Mouse (Mus musculus): ENCODE results near the gene Slc25a27.

Gene Slc25a27

DNA sequence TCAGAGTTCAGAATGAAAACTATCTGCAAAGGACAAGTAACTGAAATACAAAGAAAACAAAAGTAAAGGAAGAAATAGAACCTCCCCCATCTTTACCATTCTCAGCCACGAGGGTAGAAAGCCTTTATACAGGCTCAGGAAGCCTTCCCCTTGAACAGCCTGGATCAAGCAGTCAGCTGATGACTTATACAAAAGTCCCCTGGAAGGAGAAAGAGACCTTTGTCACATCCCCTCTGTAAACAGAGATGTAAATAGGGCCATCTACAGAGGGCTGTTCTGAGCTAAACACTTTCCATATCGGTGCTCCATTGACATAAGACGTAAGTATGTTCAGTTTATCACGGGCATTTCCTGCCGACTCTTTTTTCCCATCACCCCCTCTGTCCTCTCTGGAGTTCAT, 20.1 kb downstream of the Slc25a27 start:
- DNase-seq (ENCODE audit: low read depth), result no peak

DNA sequence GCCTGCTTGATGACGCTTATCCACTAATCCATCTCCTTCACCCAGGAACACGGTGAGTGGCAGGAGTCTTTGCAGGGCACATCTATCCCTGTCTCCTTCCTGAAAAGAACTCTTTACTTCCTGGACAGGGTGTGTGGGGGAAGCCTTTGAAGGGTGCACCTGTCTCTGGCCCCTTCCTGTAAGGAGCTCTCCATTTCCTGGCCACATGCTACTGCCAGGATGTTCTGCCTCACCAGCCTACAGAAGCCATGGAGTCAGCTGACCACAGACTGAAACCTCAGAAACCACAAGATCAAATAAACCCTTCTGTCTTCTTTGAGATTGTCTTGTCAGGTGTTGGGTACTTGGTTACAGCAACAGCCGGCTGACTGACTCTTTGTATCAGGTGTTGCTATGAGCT, 21.9 kb downstream of the Slc25a27 start:
- peak; percentile 31 for DNase-seq (ENCODE audit: low read depth)

DNA sequence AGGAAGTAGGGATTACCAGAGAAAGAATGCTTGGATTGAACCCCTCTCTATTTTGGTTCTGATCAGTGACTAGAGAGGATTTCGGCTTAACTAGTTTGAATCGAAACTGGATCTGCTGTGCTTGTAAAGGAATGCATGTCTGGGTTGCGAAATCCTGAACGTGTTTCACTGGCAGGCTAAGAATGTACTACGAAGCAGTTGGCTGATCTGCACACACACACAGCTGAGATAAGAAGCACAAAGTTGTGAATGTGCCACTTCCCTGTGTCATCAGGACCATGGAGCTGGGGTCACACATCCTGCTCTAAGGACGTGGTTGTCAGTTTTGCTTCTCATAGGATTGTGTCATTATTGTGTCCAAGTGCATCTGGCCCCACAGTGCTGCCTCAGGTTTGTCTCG, 22.6 kb downstream of the Slc25a27 start:
- DNase-seq (ENCODE audit: low read depth), result no peak

DNA sequence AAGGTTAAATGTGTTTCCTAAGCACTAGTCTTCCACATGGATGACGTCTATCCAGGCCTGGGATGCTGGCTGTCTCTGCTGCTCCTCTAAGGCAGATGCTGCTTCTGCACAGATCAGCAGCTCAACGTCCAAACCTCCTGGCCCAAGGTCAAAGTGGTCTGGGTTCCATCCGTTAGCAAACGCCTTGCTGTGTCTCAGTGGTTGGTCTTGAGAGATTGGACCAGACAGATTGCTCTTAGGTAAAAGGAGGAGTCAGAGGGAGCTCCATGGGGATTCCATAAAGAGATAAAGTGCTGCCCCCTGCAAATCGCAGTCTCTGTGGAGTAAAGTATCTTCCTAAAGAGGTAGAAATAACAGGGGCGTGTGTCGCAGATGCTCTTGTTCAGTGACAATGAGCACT, 23.8 kb downstream of the Slc25a27 start:
- DNase-seq (ENCODE audit: low read depth), result no peak

DNA sequence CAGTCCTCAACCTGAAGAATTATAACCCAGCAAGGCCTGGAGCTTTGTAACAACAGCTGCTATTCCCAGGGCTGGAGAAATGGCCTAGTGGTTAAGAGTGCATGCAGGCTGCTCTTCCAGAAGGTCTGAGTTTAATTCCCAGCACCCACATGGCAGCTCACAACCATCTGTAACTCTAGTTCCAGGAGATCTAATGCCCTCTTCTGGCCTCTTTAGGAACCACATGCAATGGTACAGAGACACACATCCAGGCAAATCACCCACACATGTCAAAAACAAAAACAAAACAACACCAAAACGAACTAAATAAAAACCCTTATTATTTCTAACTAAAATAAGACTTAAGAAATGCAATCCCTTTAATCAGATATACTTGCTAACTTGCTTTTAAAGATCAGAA, 26.2 kb downstream of the Slc25a27 start:
- DNase-seq (ENCODE audit: low read depth), result no peak

DNA sequence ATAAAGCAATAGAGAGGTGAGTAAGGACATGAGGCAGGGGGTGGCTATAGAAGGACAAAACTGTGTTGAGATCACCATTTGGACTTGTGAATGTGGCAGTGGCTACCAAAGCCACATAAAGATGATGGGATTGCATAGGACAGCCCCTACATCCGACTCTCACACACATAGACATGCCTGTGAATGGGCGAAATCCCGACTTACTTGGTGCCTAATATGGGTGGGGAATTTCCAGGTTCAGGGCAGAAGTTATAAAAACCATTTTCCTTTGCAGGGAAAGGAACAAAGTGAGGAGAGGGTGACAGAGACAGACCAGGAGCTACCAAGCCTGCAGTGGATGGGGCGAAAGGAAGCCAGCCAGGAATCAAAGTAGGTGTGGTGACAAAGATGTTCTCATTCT, 29.9 kb downstream of the Slc25a27 start:
- DNase-seq (ENCODE audit: low read depth), result no peak

DNA sequence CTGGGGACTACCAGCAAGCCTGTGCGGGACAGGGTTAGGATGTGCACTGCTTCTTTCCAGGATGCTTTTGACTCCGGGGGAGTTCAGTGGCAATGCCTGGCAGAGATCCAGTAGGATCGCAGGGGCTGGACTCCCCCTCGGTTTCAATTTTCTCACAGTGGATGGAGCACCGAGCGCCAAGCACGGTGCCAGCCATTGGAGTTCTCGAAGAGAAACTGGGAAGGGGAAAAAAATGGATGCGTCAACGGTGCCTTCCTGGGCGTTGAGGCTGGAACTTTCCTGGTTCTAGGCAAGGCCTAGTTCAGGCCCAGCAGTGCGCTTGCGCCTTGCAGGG, 36.6 kb downstream of the Slc25a27 start:
- no peak for DNase-seq (ENCODE audit: low read depth)

DNA sequence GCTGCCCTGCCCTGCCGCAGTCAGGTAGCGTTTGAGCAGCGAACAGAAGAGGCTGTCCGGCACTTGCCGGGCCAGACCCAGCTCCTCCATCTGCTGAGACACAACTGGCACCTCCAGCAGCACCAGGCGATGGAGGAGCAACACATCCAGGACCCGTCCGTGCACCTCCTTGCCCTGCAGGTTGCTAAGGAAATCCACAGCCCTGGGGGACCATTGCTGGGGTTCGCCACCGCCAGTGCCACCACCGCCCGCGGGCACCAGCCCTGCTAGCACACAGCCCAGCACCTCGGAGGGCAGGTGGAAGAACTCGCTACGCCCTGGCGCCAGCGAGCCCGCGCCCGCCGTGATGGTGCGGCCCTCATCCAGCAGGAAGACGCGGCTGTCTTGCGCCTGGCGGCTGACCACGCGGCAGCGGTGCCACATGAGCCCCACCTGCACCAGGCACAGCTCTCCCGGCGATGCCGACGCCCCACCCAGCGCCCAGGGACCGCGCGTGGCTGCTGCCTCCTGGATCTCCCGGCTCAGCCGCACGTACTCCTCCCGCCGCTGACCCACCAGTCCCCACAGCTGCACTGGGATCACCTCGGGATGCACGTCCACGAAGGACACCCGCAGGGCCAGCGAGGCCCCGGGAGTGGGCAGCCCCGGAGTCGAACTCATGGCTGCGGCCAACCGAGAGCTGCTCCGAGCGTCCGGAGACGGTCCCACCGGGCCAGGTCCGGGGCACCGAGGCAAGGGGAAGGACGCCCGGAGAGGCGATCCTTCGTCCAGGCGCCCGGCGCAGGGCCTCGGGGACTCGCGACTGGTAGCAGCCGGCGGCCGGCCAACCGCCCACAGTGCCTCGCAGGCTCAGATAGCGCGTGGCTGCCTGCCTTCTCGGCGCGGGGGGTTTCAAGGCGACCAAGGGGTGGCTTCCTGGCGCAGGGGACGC, 37.3 kb downstream of the Slc25a27 start, which contains the start of gene Tdrd6:
Gene Tdrd6 (minus strand): TSS at position 804 of the 931 bp plus-strand sequence.
- DNase-seq (ENCODE audit: low read depth), result no peak

DNA sequence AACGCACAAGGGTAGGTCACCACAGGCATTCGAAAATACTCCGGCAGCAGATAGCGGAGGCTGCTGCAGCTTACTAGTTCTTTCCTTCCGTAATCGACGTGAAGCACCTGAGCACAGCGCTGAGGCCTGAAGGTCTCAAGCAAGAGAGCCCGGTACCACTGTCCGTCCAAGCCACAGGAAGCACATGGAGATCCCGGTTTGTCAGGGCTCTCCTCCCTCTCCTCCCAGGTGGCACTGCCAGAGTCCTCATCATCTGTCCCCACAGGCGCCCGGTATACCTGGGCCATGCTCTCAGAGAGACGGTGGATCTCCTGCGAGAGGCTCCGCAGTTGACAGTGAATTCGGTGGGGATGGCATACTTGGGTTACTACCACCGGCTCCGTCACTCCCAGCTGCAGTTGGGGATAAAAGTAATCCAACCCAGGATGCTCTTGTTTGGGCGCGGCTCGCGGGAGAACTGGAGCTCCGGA, 38.0 kb downstream of the Slc25a27 start:
- DNase-seq (ENCODE audit: low read depth), result no peak

DNA sequence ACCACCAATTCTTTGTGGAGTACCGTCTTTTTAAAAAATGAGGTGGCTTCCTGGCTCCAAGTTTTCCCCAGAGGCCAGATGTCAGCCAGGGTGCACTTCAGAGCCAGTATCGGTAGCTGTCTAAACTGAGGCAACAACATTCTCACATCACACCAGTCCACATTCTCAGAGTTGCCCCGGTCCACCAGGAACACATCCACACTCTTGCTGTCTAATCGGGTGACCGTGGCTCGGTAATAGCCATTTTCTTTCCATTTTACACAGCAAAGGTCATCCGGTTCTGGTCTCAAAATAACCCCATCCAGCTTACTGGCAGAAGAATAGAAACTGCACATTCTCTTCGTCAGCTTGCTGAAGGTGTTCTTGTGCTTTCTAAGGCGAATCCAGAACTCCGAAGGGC, 38.8 kb downstream of the Slc25a27 start:
- no peak for DNase-seq (ENCODE audit: low read depth)

DNA sequence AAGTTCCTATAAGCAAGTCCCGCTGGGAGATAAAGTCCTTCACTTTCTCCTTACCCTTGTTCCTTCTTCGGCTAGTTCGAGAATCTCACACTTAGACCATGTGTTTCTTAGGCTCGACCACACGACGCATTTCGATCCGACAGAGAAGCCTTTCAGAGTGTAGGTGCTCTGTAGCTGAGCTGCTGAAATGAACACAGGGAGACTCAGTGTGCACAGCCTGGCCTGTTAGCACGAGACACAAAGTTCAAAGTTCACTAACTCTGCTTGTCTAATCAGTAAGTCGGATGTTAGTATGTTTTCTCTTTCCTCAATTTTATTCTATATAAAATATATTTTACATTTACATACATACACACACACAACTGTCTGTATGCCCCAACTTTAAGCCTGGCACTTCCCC, 44.9 kb downstream of the Slc25a27 start:
- no peak for DNase-seq (ENCODE audit: low read depth)

DNA sequence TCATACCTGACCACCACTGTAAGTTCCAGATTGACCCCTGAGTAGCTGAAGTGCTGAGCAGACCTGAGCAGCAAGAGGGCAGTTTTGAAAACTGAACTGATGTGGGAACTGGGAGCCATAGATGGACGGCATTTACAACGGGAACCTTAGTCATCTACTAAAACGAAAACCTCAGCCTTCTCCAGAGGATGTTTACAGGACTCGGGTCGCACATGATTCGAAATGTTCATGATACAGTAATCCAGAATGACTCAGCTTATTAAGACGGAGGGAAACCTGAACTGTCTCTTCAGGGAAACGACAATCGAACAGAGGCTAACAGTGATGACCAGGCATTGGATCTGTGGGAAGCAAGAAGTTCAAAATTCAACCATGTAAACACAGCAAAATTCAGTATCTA, 47.9 kb downstream of the Slc25a27 start:
- DNase-seq (ENCODE audit: low read depth), result no peak

DNA sequence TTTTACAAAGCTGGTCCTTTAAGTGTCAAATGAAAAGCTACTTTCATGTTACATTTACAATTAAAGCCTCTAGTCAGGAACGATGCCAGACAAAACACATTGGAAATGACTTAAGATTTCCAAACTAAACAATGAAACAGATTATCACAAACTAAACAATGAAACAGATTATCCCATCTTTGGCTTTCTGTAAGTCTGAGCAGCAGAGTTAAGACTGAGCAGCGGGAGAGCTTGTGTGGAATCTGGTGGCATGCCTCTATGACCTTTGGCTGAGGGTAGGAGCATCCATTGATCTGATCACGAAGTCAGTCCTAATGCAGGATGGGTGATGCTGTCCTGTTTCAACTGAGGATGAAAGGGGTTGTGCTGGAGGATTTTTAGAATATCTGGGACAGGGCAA, 54.8 kb downstream of the Slc25a27 start:
- no peak for DNase-seq (ENCODE audit: low read depth)

DNA sequence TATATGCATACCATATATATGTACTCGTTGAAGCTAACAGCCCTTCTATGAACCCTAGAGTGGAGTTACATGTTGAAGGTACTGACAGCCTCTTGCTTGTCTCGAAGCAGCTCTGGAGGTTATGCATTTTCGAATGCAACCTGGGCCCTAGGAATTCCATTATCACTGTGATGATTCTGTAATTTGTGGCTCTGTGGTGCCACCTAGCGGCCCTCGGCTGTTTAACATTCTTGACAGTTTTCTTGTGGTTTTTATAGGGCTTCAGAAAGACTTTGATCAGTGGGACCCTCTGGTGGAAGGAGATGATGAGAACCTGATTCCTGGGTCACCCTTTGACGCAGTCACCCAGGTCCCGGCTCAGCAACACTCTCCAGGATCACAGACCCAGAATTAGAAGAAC, 55.4 kb downstream of the Slc25a27 start:
- DNase-seq (ENCODE audit: low read depth), result peak; percentile 56

DNA sequence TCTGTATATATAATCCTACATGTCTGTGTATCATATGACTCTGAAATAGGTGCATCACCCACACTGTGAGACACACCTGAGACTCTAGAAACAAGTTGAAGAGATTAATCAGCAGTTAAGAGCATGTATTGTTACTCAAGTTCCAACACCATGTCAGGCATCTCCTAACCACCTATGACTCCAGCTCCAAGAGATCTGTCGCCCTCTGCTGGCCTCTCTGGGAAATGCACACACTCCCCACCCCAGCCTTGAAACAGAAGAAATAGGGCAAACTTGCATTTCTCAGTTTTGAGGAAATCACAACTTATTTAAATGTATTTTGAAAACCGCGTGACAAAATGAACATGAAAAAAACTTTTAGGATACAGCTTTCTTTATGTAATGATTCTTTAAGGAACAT, 60.3 kb downstream of the Slc25a27 start:
- DNase-seq (ENCODE audit: low read depth), result peak; percentile 61

DNA sequence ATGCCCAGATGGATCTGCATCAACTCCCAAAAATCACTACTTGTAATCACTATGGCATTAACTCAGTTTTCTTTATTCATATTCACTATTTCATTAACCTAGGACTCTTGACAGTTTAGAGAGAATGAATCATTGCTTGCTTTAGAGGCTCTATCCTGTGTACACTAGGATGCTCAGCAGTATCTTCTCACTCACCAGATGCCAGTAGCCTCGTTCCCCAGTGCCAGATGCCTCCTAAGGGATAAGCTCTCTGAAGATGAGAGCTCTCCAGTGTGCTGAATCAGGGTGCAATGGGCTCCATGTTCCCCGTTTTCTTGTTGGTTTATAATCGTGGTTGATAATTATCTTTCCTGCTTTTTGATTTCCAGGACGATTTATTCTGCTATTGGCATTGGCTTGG, 68.3 kb downstream of the Slc25a27 start:
- DNase-seq (ENCODE audit: low read depth), result no peak

DNA sequence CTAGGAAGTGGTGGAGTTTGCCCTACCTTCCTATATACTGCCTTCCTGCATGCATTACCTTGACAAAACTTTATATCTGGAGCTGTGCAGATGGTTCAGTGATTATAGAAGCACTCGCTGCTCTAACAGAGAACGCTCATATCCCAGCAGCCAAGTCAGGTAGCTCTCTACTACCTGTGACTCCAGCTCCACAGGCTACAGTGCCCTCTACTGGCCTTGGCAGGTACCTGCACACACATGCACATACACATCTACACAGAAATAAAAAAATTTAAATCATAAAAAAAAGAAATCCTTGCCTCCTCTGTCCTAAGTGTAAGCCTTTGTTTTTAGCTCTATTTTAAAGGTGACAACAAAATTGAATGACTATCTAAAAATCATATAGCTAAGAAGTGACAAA, 69.3 kb downstream of the Slc25a27 start:
- no peak for DNase-seq (ENCODE audit: low read depth)

DNA sequence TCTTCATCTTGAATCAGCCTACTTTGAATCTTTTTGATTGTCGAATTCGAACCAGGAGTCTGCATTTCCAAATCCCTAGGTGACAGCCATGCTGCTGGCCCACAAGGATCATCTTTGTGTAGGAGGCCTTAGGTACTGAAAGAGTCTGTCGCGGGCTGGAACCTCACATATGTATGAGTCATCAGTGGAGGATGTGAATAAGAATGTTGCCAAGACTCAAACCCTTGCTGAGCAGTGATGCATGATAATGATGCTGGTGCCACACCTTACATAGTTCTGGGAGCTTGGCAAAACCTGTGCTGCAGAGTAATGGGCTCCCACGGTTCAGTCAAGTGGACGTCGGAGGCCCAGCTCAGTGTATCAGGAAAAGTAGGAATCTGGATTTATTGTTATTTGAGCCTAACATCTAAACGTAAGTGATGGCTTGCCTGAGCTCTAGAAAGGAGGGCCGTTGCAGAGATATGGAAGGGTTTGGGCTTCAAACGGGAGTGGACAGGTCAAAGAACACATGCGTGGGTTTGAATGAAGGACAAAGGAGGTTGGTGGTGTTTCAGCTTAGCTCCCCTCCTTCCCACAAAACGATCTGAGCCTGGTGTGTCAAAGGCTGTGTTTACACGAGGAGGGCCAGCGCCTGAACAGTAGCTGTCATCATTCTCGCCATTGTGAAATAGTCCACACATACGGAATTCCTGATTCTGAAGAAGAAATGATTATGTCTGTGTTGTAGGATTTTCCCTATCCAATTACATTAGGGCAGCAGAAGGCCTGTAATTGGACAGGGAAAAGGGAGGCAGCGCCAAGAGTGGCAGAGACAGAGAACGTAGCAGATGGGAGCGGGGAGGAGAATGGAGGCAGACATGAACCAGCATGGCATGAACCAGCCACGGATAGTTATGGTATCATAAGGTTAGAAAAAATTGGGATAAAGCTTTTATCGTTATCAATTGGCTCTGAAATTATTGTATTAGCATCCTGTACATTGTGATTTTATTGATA, 74.4 kb downstream of the Slc25a27 start:
- DNase-seq (ENCODE audit: low read depth), result no peak

Measured in naive thymus-derived CD4-positive, alpha-beta T cell, adult 2 months (primary cell).